Mouse (Mus musculus): ENCODE results near the gene Itga6. TPM values are rescaled to one million over a fixed set of nuclear protein-coding genes. Genes with fewer than 3 reads are reported as not detected.

Itga6 gene
- polyA plus RNA-seq, 1 experiment from 2014 or later, result 32.1 TPM

DNA sequence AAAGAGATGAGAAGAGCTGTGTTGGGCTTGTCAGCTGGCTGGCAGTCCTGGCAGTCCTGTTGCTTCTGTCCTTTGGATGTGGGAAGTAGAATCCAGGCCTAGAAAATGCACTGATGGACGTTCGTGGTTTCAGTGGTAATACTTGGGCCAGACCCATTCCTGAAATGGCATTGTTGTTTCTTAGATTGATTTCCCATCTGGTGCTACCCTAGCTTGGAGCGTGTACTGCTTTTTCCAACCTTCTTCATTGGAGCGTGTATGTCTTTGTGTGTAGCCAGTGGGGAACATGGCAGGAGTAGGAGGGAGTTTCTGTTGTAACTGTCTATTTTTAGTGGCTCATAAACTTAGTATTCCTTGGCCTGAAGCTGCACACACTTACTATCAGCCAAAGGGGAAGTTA is 10.3 kb downstream of the Itga6 start:
- Histone ChIP-seq H3K27ac (ENCODE audit: low read depth, low read length) (no peak overlapping the region), H3K4me2 (replicated peaks; ENCODE audit: low read depth) (no peak overlapping the region)
- no peak for ATAC-seq

DNA sequence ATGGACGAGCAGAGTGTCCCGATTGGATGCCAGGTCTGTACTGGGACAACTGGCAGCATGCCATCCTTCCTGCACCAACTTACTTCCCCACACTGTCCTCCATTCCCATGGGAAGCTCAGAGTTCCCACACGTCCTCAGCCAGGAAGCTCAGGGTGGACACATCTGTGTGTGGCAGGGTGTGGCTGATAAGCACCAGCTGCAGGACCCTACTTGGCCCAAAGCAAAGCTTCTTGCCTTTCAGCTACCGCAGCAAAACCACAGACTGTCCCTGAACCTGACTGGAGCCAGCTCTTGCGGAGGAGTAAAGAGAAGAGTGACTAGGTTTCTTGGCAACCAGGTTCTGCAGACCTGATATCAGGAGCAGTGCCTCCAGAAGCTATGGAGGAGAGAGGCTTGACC is 11.7 kb downstream of the Itga6 start:
- 0 out of 2 replicates have a peak, but pooled peaks have one; percentile 25 for ATAC-seq
- H3K9ac ChIP-seq (ENCODE audit: low read depth, low read length), result no peak overlapping the region
- H3K27ac ChIP-seq (ENCODE audit: low read depth, low read length), result no peak overlapping the region

More for the DNA sequence above, 10.3 kb downstream of the Itga6 start:
- H3K36me3 ChIP-seq (ENCODE audit: control insufficient read depth, insufficient read depth), result no peaks in the 10 kb centered on the region
- no peak overlapping the region for H3K4me3 ChIP-seq (ENCODE audit: low read depth, low read length)
- no peak for TF ChIP-seq CTCF (IDR thresholded peaks at IDR 0.05; ENCODE audit: low read depth)
- H3K27me3 ChIP-seq (replicated peaks; ENCODE audit: control insufficient read depth, insufficient read depth, low read length), result no peaks in the 10 kb centered on the region
- no peaks in the 10 kb centered on the region for H3K9me3 ChIP-seq (ENCODE audit: control insufficient read depth)
- 90% methylated on average over 4 of the region's 4 CpGs for WGBS
- peaks cover 5% of the 10 kb centered on the region; the same call in 1 of the 2 replicates for H3K4me1 ChIP-seq (replicated peaks; ENCODE audit: control insufficient read depth, insufficient read depth, low read length)
- H3K9ac ChIP-seq (ENCODE audit: low read depth, low read length), result no peak overlapping the region

GRCm38 (mm10) chr2:71758591-71759531 is 13.4 kb downstream of the Itga6 start:
- Histone ChIP-seq H3K9me3 (ENCODE audit: control insufficient read depth) (no peaks in the 10 kb centered on the region), H3K27ac (ENCODE audit: low read depth, low read length) (no peak overlapping the region), H3K36me3 (ENCODE audit: control insufficient read depth, insufficient read depth) (no peaks in the 10 kb centered on the region), H3K9ac (ENCODE audit: low read depth, low read length) (no peak overlapping the region), H3K4me2 (replicated peaks; ENCODE audit: low read depth) (no peak overlapping the region), H3K4me1 (replicated peaks; ENCODE audit: control insufficient read depth, insufficient read depth, low read length) (peaks cover 5% of the 10 kb centered on the region; the same call in 1 of the 2 replicates), H3K27me3 (replicated peaks; ENCODE audit: control insufficient read depth, insufficient read depth, low read length) (no peaks in the 10 kb centered on the region), H3K4me3 (ENCODE audit: low read depth, low read length) (no peak overlapping the region)
- 35% methylated on average over 19 of the region's 19 CpGs for WGBS
- no peak for ATAC-seq
- TF ChIP-seq CTCF (IDR thresholded peaks at IDR 0.05; ENCODE audit: low read depth), result no peak

More for the DNA sequence above, 11.7 kb downstream of the Itga6 start:
- Histone ChIP-seq H3K27me3 (replicated peaks; ENCODE audit: control insufficient read depth, insufficient read depth, low read length) (no peaks in the 10 kb centered on the region), H3K36me3 (ENCODE audit: control insufficient read depth, insufficient read depth) (no peaks in the 10 kb centered on the region), H3K9me3 (ENCODE audit: control insufficient read depth) (no peaks in the 10 kb centered on the region), H3K4me2 (replicated peaks; ENCODE audit: low read depth) (no peak overlapping the region), H3K4me3 (ENCODE audit: low read depth, low read length) (no peak overlapping the region), H3K4me1 (replicated peaks; ENCODE audit: control insufficient read depth, insufficient read depth, low read length) (peaks cover 5% of the 10 kb centered on the region; the same call in 1 of the 2 replicates)
- WGBS, result 22% methylated on average over 5 of the region's 5 CpGs
- no peak for TF ChIP-seq CTCF (IDR thresholded peaks at IDR 0.05; ENCODE audit: low read depth)

DNA sequence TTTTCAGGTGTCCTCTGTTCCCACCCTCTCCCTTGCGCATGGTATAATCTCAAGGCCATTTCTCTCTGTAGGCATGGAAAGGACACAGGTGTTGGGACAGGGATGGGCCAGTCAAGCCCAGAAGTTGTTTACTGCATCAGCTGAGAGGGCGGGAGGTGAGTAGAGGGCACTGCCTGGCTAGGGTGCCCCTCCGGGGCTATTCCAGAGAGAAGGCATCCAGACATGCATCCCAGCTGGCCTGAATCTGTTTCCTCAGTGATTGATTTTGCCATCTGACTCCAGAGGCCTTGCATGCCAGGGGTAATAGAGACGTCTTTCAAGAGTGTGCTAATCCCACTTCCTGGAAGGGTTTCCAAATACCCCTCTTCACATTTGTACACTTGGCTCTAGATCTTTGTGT is 14.7 kb downstream of the Itga6 start:
- ATAC-seq, result no peak
- H3K4me1 ChIP-seq (replicated peaks; ENCODE audit: control insufficient read depth, insufficient read depth, low read length), result peaks cover 5% of the 10 kb centered on the region; the same call in 1 of the 2 replicates
- no peak for TF ChIP-seq CTCF (IDR thresholded peaks at IDR 0.05; ENCODE audit: low read depth)
- H3K36me3 ChIP-seq (ENCODE audit: control insufficient read depth, insufficient read depth), result no peaks in the 10 kb centered on the region
- H3K9ac ChIP-seq (ENCODE audit: low read depth, low read length), result no peak overlapping the region
- H3K9me3 ChIP-seq (ENCODE audit: control insufficient read depth), result no peaks in the 10 kb centered on the region
- H3K4me2 ChIP-seq (replicated peaks; ENCODE audit: low read depth), result no peak overlapping the region
- WGBS, result 70% methylated on average over 4 of the region's 4 CpGs
- no peaks in the 10 kb centered on the region for H3K27me3 ChIP-seq (replicated peaks; ENCODE audit: control insufficient read depth, insufficient read depth, low read length)
- H3K4me3 ChIP-seq (ENCODE audit: low read depth, low read length), result no peak overlapping the region
- H3K27ac ChIP-seq (ENCODE audit: low read depth, low read length), result no peak overlapping the region

DNA sequence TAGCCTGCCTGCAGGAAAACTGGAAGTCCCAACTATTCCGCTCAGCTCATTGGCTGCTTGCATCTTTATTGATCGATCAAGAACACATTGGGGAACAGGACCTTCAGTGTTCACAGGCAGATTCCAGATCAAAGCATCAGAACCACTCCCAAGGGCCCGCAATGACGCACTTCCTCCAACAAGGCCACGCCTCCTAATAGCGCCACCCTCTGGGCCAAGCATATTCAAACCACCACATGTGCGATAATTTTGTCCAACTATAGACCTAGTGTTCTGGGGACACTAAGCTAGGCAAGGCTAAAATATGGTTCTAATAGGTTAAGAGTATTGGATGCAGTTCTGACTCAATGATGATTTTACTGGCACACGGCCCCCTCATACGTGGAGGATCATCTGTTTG is 15.7 kb downstream of the Itga6 start:
- WGBS, result 89% methylated on average over 9 of the region's 9 CpGs
- H3K9ac ChIP-seq (ENCODE audit: low read depth, low read length), result no peak overlapping the region
- TF ChIP-seq CTCF (IDR thresholded peaks at IDR 0.05; ENCODE audit: low read depth), result no peak
- H3K9me3 ChIP-seq (ENCODE audit: control insufficient read depth), result no peaks in the 10 kb centered on the region
- no peaks in the 10 kb centered on the region for H3K36me3 ChIP-seq (ENCODE audit: control insufficient read depth, insufficient read depth)
- no peak overlapping the region for H3K4me3 ChIP-seq (ENCODE audit: low read depth, low read length)
- peaks cover 5% of the 10 kb centered on the region; the same call in 1 of the 2 replicates for H3K4me1 ChIP-seq (replicated peaks; ENCODE audit: control insufficient read depth, insufficient read depth, low read length)
- H3K27ac ChIP-seq (ENCODE audit: low read depth, low read length), result no peak overlapping the region
- no peak overlapping the region for H3K4me2 ChIP-seq (replicated peaks; ENCODE audit: low read depth)
- H3K27me3 ChIP-seq (replicated peaks; ENCODE audit: control insufficient read depth, insufficient read depth, low read length), result no peaks in the 10 kb centered on the region
- no peak for ATAC-seq

DNA sequence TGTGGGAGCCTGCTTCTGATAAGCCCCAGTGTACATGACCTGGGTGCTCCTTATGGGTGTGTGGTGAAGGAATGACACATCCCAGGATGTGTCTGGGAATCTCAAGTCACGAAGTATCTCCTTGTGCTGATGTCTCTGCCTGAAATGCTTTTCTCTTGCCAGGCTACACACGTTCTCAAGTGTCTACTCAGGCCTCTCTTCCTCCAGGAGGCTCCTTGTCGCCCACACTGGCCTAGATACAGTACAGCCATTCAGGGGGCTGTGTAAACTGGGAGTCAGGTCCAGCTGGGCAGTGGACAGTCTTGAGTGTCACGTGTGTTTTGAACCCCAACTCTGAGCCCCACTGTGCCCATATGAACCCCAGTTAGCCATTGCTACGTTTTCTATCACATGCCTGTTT is 19.1 kb downstream of the Itga6 start:
- 78% methylated on average over 5 of the region's 5 CpGs for WGBS
- no peak for TF ChIP-seq CTCF (IDR thresholded peaks at IDR 0.05; ENCODE audit: low read depth)
- no peak overlapping the region for H3K9ac ChIP-seq (ENCODE audit: low read depth, low read length)

More for the DNA sequence above, 19.1 kb downstream of the Itga6 start:
- no peaks in the 10 kb centered on the region for H3K36me3 ChIP-seq (ENCODE audit: control insufficient read depth, insufficient read depth)
- no peak overlapping the region for H3K4me3 ChIP-seq (ENCODE audit: low read depth, low read length)
- no peak for ATAC-seq
- no peak overlapping the region for H3K4me2 ChIP-seq (replicated peaks; ENCODE audit: low read depth)
- no peaks in the 10 kb centered on the region for H3K4me1 ChIP-seq (replicated peaks; ENCODE audit: control insufficient read depth, insufficient read depth, low read length)
- no peaks in the 10 kb centered on the region for H3K27me3 ChIP-seq (replicated peaks; ENCODE audit: control insufficient read depth, insufficient read depth, low read length)
- no peaks in the 10 kb centered on the region for H3K9me3 ChIP-seq (ENCODE audit: control insufficient read depth)
- no peak overlapping the region for H3K27ac ChIP-seq (ENCODE audit: low read depth, low read length)

Measured in intestine, postnatal 0 days (tissue).